9 mouse cellular contexts compared by ENCODE assay signal in the genomic region with DNA sequence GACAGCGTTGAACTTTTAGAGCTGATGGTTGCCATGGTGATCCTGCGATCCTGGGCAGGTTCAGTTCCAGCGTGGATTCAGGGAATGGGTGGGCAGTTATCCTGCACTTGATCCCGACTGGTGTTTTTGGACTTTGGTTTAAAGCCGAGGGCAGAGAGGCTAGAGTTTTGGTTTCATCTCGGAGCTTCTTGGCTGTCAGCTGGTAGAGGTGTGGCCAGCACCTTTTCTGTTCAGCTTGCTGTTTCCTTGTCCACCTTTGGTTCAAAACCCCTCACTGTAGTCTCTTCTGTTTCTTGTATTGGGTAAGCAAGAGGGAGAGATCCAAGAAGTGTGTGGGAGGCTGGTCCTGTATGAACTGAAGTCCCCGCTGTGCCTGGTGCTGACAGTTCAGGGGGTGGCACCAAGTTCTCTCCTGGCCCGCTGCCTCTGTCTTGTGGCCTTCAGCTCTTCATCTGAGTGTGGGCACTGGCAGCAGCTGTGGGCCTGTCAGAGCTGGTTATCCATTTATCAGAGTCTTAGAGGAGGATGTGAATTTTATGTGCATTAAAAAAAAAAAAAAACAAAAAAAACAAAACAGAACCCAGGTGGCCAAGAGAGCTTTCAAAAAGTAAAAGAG.
DNase-seq lines count a peak whose midpoint lies in the region; ATAC-seq and TF ChIP-seq lines count a peak whose summit lies in the region.
"Had no signal": no experiment of that assay in that cellular context is flagged by ENCODE, and none has a peak within 500 bp of the region (broad histone marks: within the 10 kb centered on the region; RNA-seq: fewer than 3 reads in every experiment).

No protein-coding gene starts in this region.

- peak overlapping the region; percentile 48 for H3K4me2 ChIP-seq in heart, embryonic 13.5 days
- H3K4me2 ChIP-seq in forebrain, postnatal 0 days (ENCODE audit: low read depth): no peak overlapping the region
- H3K4me2 ChIP-seq: hindbrain, embryonic 15.5 days had no signal

- ATAC-seq in heart, embryonic 13.5 days (ENCODE audit: extremely low read depth, insufficient number of reproducible peaks, low FRiP score, low TSS enrichment): no peak
- no peak for ATAC-seq in forebrain, postnatal 0 days

- peak overlapping the region; percentile 6; the same call in 1 of the 2 replicates for H3K4me3 ChIP-seq in heart, embryonic 13.5 days
- H3K4me3 ChIP-seq in forebrain, postnatal 0 days (ENCODE audit: low read depth, low read length): no peak overlapping the region
- H3K4me3 ChIP-seq: hindbrain, embryonic 15.5 days had no signal

- H3K27ac ChIP-seq in heart, embryonic 13.5 days (replicated peaks): peak overlapping the region; percentile 0; the same call in 1 of the 2 replicates
- no peak overlapping the region for H3K27ac ChIP-seq in forebrain, postnatal 0 days (ENCODE audit: low read depth, low read length)
- H3K27ac ChIP-seq: hindbrain, embryonic 15.5 days had no signal

- H3K27me3 ChIP-seq in heart, embryonic 13.5 days (replicated peaks): no peaks in the 10 kb centered on the region
- no peaks in the 10 kb centered on the region for H3K27me3 ChIP-seq in forebrain, postnatal 0 days (ENCODE audit: insufficient read depth, low read length)
- H3K27me3 ChIP-seq: hindbrain, embryonic 15.5 days had no signal

- intact Hi-C loops in left cerebral cortex, postnatal 14 days (cut with DNase I): no loop called here

- H3K9me3 ChIP-seq in heart, embryonic 13.5 days: no peaks in the 10 kb centered on the region
- H3K9me3 ChIP-seq in forebrain, postnatal 0 days (ENCODE audit: low read length): no peaks in the 10 kb centered on the region
- H3K9me3 ChIP-seq: hindbrain, embryonic 15.5 days had no signal

- peak; percentile 66 to 81 for DNase-seq in adrenal gland, adult (ENCODE audit: inconsistent age in 2 of 2, low spot score in 1 of 2)
- no peak for DNase-seq in adrenal gland, postnatal 4 days (ENCODE audit: low spot score in 2 of 2)
- peak; percentile 15 to 29 for DNase-seq in left cerebral cortex, adult 8-10 months (ENCODE audit: low spot score in 2 of 2)
- no peak for DNase-seq in left cerebral cortex, postnatal 14 days (ENCODE audit: low spot score in 2 of 2)
- peak; percentile 59 for DNase-seq in layer of hippocampus, adult 9-11 months
- no peak for DNase-seq in forebrain, postnatal 0 days
- no peak for DNase-seq in frontal cortex, postnatal 25 days (ENCODE audit: low spot score in 2 of 2)

- H3K4me1 ChIP-seq in heart, embryonic 13.5 days: peaks cover 89% of the 10 kb centered on the region
- 0 out of 2 replicates have a peak, but pooled peaks cover 6% of the 10 kb centered on the region for H3K4me1 ChIP-seq in forebrain, postnatal 0 days (ENCODE audit: insufficient read depth)

- H3K9ac ChIP-seq in heart, embryonic 13.5 days: peak overlapping the region; percentile 20
- no peak overlapping the region for H3K9ac ChIP-seq in forebrain, postnatal 0 days
- H3K9ac ChIP-seq: hindbrain, embryonic 15.5 days had no signal

- 35% methylated on average over 8 of the region's 8 CpGs for WGBS in heart, embryonic 13.5 days
- 45% methylated on average over 8 of the region's 8 CpGs for WGBS in forebrain, postnatal 0 days

- no peak for TF ChIP-seq CTCF in forebrain, postnatal 0 days (IDR thresholded peaks at IDR 0.05; ENCODE audit: low read depth)

- no peaks in the 10 kb centered on the region for H3K36me3 ChIP-seq in heart, embryonic 13.5 days
- H3K36me3 ChIP-seq in forebrain, postnatal 0 days (ENCODE audit: insufficient read depth): no peaks in the 10 kb centered on the region
- H3K36me3 ChIP-seq: hindbrain, embryonic 15.5 days had no signal

Comparison
In these comparisons a context has a peak if more than half of its experiments do, and no peak if none do; other contexts are left out.
1. DNase-seq: peak in adrenal gland, adult (2 of 2), left cerebral cortex, adult 8-10 months (2 of 2) and layer of hippocampus, adult 9-11 months (single experiment); none in adrenal gland, postnatal 4 days (0 of 2), left cerebral cortex, postnatal 14 days (0 of 2), forebrain, postnatal 0 days (single experiment) and frontal cortex, postnatal 25 days (0 of 2).